Mouse (Mus musculus) embryonic fibroblast, embryonic 13.5 days (primary cell): ENCODE data around the gene Spint2.

Experiments used
- CTCF ChIP-seq: IDR thresholded peaks from 2 replicates; pipeline ENCODE4 v1.5.1; 2011; ENCODE audit warnings: mild to moderate bottlenecking, control low read depth, low read length, moderate library complexity, borderline replicate concordance; ENCODE audit not compliant: insufficient read depth
- POLR2A ChIP-seq: IDR thresholded peaks from 2 replicates; pipeline ENCODE4 v1.6.1; 2011; ENCODE audit warnings: low read depth, mild to moderate bottlenecking, control low read depth, low read length, moderate library complexity

DNA sequence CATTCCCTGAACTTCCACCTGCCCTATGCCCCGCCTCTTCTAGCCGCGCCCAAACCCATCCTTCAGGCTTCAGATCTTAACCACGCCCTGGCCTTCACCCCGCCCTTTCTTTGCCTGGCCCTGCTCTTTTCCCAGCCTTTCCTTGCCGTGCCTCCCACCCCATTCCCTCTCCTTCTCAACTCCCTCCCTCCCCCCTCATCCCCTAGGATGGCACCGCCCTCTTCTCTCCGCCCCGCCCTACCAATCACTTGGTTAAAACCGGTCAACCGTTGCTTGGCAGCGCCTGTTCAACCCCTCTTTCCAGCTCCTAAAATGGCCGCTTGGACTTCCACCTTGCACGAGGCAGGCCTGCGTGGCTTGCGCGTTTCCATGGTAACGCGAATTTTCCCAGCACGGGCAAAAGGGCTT is 68.0 kb downstream of the Spint2 start, which contains the start of gene Catsperg1:
- TF ChIP-seq CTCF: no peak
- TF ChIP-seq POLR2A: no peak
